Mouse (Mus musculus) lung, adult 2 months (tissue): ENCODE results near the gene Hnrnpa1.

Experiments
- CTCF ChIP-seq: fragments of 200-500 bp; IDR thresholded peaks from 2 replicates; pipeline ENCODE4 v1.5.1; 2011; ENCODE audit warnings: mild to moderate bottlenecking, low read length, control low read depth; ENCODE audit not compliant: insufficient read depth
- POLR2A ChIP-seq: fragments of 200-500 bp; IDR thresholded peaks from 2 replicates; pipeline ENCODE4 v1.6.1; 2011; ENCODE audit warnings: low read depth, mild to moderate bottlenecking, control low read depth, low read length, borderline replicate concordance; ENCODE audit errors: extremely low read depth

GRCm38 (mm10) chr15:103220785-103221184 lies 19.4 kb upstream of the Hnrnpa1 start:
- TF ChIP-seq POLR2A (no peak), CTCF (no peak)
